Comparison of ENCODE assay signal across 16 mouse cellular contexts in the genomic region with DNA sequence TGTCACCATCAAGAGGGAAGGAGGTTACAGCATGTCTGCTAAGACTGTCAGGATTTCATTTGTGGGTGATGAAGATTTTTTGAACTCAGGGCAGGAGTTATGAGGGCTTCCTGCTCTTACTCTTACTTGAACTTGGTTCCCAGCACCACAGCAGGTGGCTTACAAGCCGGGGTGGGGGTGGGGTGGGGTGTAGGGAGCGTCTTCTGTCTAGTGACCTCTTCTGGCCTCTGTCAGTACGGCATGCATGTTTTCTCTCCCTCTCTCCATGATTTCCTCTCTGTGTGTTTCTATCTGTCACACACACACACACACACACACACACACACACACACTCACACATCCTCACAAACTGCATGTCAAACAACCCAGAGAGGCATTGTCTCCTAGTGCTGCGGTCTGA.
DNase-seq lines count a peak whose midpoint lies in the region; ATAC-seq and TF ChIP-seq lines count a peak whose summit lies in the region.
"Had no signal": no experiment of that assay in that cellular context is flagged by ENCODE, and none has a peak within 500 bp of the region (broad histone marks: within the 10 kb centered on the region; RNA-seq: fewer than 3 reads in every experiment).

No protein-coding gene starts in this region.

- no peaks in the 10 kb centered on the region for H3K4me1 ChIP-seq in lung, embryonic 14.5 days (ENCODE audit: insufficient read depth)
- no peaks in the 10 kb centered on the region for H3K4me1 ChIP-seq in stomach, postnatal 0 days (replicated peaks; ENCODE audit: control insufficient read depth, insufficient read depth)
- H3K4me1 ChIP-seq: limb, embryonic 13.5 days had no signal

- no peaks in the 10 kb centered on the region for H3K27me3 ChIP-seq in lung, embryonic 14.5 days (ENCODE audit: insufficient read depth, low read length)
- no peaks in the 10 kb centered on the region for H3K27me3 ChIP-seq in stomach, postnatal 0 days (ENCODE audit: control insufficient read depth, insufficient read depth, low read length)
- H3K27me3 ChIP-seq: limb, embryonic 13.5 days had no signal

- no peak overlapping the region for H3K4me3 ChIP-seq in lung, embryonic 14.5 days (ENCODE audit: low read depth, low read length)
- no peak overlapping the region for H3K4me3 ChIP-seq in stomach, postnatal 0 days (ENCODE audit: low read depth, low read length)
- H3K4me3 ChIP-seq: limb, embryonic 13.5 days had no signal

- no peak overlapping the region for H3K4me2 ChIP-seq in lung, embryonic 14.5 days
- H3K4me2 ChIP-seq in stomach, postnatal 0 days (replicated peaks; ENCODE audit: low read depth), result no peak overlapping the region
- H3K4me2 ChIP-seq: heart, embryonic 11.5 days; limb, embryonic 13.5 days had no signal

- WGBS in lung, embryonic 14.5 days, result 47% methylated on average over 4 of the region's 4 CpGs
- 47% methylated on average over 4 of the region's 4 CpGs for WGBS in stomach, postnatal 0 days

- ATAC-seq in CD4-positive, CD25-positive, alpha-beta regulatory T cell, adult 4 months, result no peak
- ATAC-seq in lung, embryonic 14.5 days (ENCODE audit: insufficient read depth), result no peak
- ATAC-seq in stomach, postnatal 0 days (ENCODE audit: low FRiP score, low TSS enrichment), result no peak

- H3K9me3 ChIP-seq in lung, embryonic 14.5 days (ENCODE audit: low read depth, low read length), result no peaks in the 10 kb centered on the region
- no peaks in the 10 kb centered on the region for H3K9me3 ChIP-seq in stomach, postnatal 0 days (ENCODE audit: control insufficient read depth, low read length)
- H3K9me3 ChIP-seq: limb, embryonic 13.5 days had no signal

- H3K9ac ChIP-seq in lung, embryonic 14.5 days, result no peak overlapping the region
- no peak overlapping the region for H3K9ac ChIP-seq in stomach, postnatal 0 days (ENCODE audit: low read length)
- H3K9ac ChIP-seq: limb, embryonic 13.5 days had no signal

- 0 out of 2 replicates have a peak, but pooled peaks have one; percentile 9 for TF ChIP-seq CTCF in lung, embryonic 14.5 days (IDR thresholded peaks at IDR 0.05; ENCODE audit: low read depth)
- peak; percentile 30 for TF ChIP-seq CTCF in stomach, postnatal 0 days (IDR thresholded peaks at IDR 0.05; ENCODE audit: low read depth)

- H3K27ac ChIP-seq in lung, embryonic 14.5 days (ENCODE audit: low read depth), result no peak overlapping the region
- H3K27ac ChIP-seq in stomach, postnatal 0 days (replicated peaks), result no peak overlapping the region
- H3K27ac ChIP-seq: limb, embryonic 13.5 days had no signal

- TF ChIP-seq EP300 in stomach, postnatal 0 days (optimal IDR thresholded peaks at IDR 0.05), result no peak

- peak; percentile 10 for DNase-seq in CD4-positive, CD25-positive, alpha-beta regulatory T cell, adult 2 months (ENCODE audit: low read depth, low spot score)
- DNase-seq in lung, embryonic 14.5 days, result no peak
- DNase-seq in lung, postnatal 25 days (ENCODE audit: low spot score), result no peak
- DNase-seq in ZHBTc4 (ENCODE audit: low read depth, low spot score), result peak; percentile 86
- no peak for DNase-seq in stomach, postnatal 0 days (ENCODE audit: low spot score)
- no peak for DNase-seq in right cerebral cortex, postnatal 10 days (ENCODE audit: low spot score in 2 of 2)
- DNase-seq in adrenal gland, adult 2 months, result no peak
- DNase-seq: adrenal gland, postnatal 36 days; gastrocnemius, postnatal 36 days; heart, postnatal 4 days; kidney, postnatal 4 days; layer of hippocampus, postnatal 36 days; thymus, postnatal 25 days had no signal

- no peaks in the 10 kb centered on the region for H3K36me3 ChIP-seq in lung, embryonic 14.5 days (ENCODE audit: insufficient read depth)
- no peaks in the 10 kb centered on the region for H3K36me3 ChIP-seq in stomach, postnatal 0 days (ENCODE audit: control insufficient read depth, insufficient read depth, low read length)
- H3K36me3 ChIP-seq: limb, embryonic 13.5 days had no signal

Comparison
In these comparisons a context has a peak if more than half of its experiments do, and no peak if none do; other contexts are left out.
1. DNase-seq: peak in CD4-positive, CD25-positive, alpha-beta regulatory T cell, adult 2 months (single experiment) and ZHBTc4 (single experiment); none in lung, embryonic 14.5 days (single experiment), lung, postnatal 25 days (single experiment), stomach, postnatal 0 days (single experiment), right cerebral cortex, postnatal 10 days (0 of 2) and adrenal gland, adult 2 months (single experiment).